Mouse (Mus musculus) frontal cortex, postnatal 10 days (tissue): ENCODE data around the gene Morn5.

Source experiments
- DNase-seq, 2 experiments: peaks; one replicate each; pipeline ENCODE4 v3.0.0; 2022; ENCODE audit warnings: low spot score in 2 of 2, mixed read lengths in 1 of 2

Morn5 gene

GRCm38 (mm10) chr2:36104436-36104955 lies 55.2 kb downstream of the Morn5 start:
- no peak for DNase-seq

- DNase-seq = no peak
Measured at GRCm38 (mm10) chr2:36104956-36105741, 55.9 kb downstream of the Morn5 start, which contains the start of gene Lhx6. Gene Lhx6, minus strand, starts transcription at chr2:36105408.

GRCm38 (mm10) chr2:36108615-36109014 lies 59.4 kb downstream of the Morn5 start:
- no peak for DNase-seq

- DNase-seq = no peak
Measured at GRCm38 (mm10) chr2:36112632-36113031, 63.4 kb downstream of the Morn5 start.

GRCm38 (mm10) chr2:36126795-36127429 lies 77.7 kb downstream of the Morn5 start:
- DNase-seq = no peak

GRCm38 (mm10) chr2:36127973-36128372 lies 78.7 kb downstream of the Morn5 start:
- DNase-seq = no peak

GRCm38 (mm10) chr2:36129051-36129450 lies 79.8 kb downstream of the Morn5 start:
- no peak for DNase-seq
